Mouse (Mus musculus) thymus, postnatal 14 days (tissue): ENCODE measurements around the gene Zfp980.
"Not testable (repeated sequence)": the region's sequence is repeated elsewhere in the genome, so short reads cannot be mapped to it uniquely, and the experiment has no call there.

ENCODE experiments used
- DNase-seq: peaks from one replicate; pipeline ENCODE4 v3.0.0; 2021

The Zfp980 gene

DNA sequence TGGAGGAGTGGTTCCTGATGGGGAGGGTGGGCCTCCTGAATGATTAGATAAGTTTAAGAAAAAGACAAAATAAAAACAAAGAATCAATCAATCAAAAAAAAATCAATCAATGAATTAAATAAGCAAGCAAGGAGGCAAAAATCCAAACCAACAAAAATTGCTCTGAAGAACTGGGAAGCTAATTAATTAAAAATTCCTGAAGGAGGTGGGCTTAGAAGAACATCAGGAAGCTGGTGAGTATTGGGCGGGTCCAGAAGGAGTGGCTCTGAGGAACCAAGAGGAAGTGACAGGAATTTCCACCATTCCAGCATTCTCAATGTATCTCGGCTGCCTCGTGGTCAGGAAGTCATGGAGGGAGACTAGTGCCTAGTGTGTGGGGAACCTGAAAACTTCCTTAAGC lies at the start of gene Zfp980:
Gene Zfp980, plus strand, starts transcription at position 301 of the 400 bp plus-strand sequence.
- DNase-seq: not testable (repeated sequence)

DNA sequence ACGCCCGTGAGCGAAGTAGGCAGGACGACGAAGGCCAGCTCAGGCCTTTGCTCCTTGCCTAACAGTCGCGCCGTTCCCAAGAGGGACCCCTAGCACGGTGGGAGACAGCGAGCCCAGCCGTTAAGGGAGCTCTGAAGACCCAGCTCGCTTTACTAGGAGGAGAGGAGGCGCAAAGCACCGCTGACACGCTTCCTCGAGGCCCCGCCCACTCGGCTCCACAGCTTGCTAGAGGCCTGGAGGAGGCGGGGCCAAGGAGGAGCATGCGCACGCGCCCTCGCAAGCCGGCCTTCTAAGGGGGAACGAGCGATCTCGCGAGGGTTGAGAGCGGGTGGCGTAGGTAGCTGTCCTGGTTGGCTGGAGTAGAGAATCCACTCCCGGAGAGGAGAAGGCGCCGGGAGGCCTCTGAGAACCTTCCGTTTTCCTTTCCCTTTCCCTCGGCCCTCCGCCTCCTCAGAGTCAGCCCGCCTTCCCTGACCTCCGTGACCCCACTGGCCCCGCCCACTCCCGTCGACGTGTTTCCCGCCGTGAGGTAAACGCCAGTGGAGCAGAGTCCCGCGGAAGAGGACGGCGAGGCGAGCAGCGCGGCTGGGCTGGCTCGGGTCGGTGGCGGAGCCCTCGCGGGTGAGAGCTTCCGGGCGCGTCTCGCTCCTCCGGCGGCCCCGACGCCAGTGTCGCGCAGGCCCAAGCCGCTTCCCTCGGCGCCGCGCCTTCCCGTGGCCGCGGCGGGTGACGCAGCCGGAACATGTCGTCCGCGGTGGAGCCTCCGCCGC lies 29.9 kb upstream of the Zfp980 start:
- peak; percentile 37 for DNase-seq

GRCm38 (mm10) chr4:145674286-145674780 lies 3.8 kb downstream of the Zfp980 start:
- peak; percentile 4 for DNase-seq

- peak; percentile 9 for DNase-seq
Observed at GRCm38 (mm10) chr4:145680217-145680616, 9.7 kb downstream of the Zfp980 start.

- DNase-seq: not testable (repeated sequence)
Observed at GRCm38 (mm10) chr4:145680672-145681387, 10.3 kb downstream of the Zfp980 start.

- DNase-seq: not testable (repeated sequence)
Observed at GRCm38 (mm10) chr4:145682021-145682420, 11.5 kb downstream of the Zfp980 start.

GRCm38 (mm10) chr4:145683024-145683766 lies 12.7 kb downstream of the Zfp980 start:
- DNase-seq: not testable (repeated sequence)

DNA sequence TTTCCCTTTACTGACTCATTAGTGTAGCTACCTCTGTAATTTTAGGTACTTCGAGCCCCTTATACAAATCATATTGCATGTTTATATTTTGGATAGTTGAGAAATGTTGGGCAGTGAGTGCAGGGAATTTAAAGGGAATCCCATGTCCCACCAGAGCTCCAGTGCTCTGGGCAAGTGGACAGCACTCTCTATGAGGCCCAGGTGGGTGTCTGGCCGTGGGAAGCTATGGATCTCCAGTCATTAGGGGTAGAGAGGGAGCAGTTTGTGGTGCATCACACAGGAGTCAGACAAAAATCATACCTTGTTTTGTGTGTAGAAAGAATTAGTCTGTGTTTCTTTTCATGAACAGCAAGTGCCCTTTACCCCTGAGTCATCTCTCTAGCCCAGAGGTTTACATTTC lies 15.6 kb downstream of the Zfp980 start:
- DNase-seq: not testable (repeated sequence)

- peak; percentile 29 for DNase-seq
Observed at GRCm38 (mm10) chr4:145744935-145745644, 74.6 kb downstream of the Zfp980 start.

- not testable (repeated sequence) for DNase-seq
Observed at GRCm38 (mm10) chr4:145745645-145745991, 75.1 kb downstream of the Zfp980 start.
